Mouse (Mus musculus): ENCODE measurements around the gene Cd19. TPM values are rescaled to one million over a fixed set of nuclear protein-coding genes. Genes with fewer than 3 reads are reported as not detected.
"Not testable (repeated sequence)": the region's sequence is repeated elsewhere in the genome, so short reads cannot be mapped to it uniquely, and the experiment has no call there.

The Cd19 gene
- total RNA-seq, 2 experiments from 2014 or later: not detected

DNA sequence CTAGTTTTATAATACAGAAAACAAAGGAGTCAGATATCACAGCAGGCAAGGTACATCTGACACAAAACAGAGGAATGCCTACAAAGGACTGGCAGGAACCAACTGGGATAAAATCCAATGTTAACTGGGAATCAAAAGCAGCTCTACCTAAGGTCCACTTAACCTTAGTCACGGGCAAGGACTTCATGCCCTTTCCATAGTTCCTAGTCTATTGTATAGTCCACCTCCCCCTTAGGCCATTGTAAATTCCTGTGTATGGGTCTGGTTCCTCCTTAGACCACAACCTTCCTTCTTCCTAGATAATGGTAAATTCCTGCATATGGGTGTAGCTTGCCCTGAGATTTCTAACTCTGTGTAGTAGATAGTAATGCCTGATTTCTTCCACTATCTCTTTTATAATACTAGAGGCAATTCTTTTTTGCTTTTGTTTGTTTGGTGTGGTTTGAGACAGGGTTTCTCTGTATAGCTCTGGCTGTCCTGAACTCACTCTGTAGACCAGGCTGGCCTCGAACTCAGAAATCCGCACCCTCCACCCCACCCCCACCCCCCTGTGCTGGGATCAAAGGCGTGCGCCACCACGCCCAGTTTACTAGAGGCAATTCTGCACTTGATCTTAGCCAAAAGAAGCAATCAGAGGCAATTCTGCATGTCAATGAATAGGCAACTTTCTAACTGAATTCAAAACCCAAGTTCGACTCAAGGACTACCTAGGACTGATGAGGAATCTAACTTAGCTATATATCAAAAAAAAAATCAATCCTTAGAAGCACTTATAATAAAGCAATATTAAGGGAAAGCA is 22.4 kb downstream of the Cd19 start:
- not testable (repeated sequence) for ATAC-seq (replicated peaks; ENCODE audit: poor library complexity, severe bottlenecking)

- ATAC-seq (replicated peaks; ENCODE audit: poor library complexity, severe bottlenecking): no peak
These were observed 26.5 kb downstream of the Cd19 start for GRCm38 (mm10) chr7:126388185-126388584.

- no peak for ATAC-seq (replicated peaks; ENCODE audit: poor library complexity, severe bottlenecking)
These were observed 31.1 kb downstream of the Cd19 start for GRCm38 (mm10) chr7:126383565-126383964.

DNA sequence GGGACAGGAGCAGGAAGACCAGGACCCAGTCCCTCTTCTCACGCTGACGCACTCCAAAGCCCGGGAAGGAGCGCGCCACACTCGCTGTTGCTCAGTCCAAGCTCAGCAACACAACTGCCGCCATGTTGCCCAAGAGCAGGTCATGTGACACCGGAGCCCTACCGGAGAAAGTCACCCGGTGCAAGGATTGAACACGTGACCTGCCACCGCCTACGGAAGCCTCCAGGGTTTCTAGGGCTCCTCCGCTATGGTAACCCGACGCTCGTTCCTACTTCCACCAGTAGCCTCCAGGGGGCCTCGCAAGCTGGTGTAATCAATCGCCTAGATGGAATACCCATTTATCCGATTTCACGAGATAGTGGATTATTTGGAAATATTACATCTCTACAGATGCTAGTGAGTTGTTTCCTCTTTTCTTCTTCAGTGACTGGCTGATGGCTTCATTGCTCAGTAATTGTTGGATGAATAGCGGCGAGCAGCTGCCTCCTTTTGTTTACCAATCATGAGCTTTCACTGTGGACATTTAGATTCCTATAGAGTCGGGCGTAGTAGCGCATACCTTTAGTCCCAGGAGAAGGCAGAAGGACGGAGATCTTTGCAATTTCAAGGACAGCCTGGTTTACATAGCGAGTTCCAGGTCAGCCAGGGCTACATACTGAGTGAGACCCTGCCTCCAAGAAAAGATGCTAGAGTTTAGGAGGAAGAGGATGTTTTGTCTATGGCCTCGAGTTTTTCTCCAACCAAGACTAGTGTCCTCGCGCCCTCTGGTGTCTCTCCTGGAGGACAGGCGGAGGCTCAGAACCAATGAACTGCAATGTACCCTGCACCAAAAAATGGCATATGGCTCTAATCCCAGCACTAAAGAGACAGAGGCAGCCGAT is 37.2 kb downstream of the Cd19 start, which contains the start of gene Spns1:
Gene Spns1 (minus strand): TSS at position 173 of the 881 bp plus-strand sequence.
- peak; percentile 91 for ATAC-seq (replicated peaks; ENCODE audit: poor library complexity, severe bottlenecking)

- ATAC-seq (replicated peaks; ENCODE audit: poor library complexity, severe bottlenecking): no peak; the same call in 1 of the 2 replicates
These were observed 37.8 kb downstream of the Cd19 start for GRCm38 (mm10) chr7:126376903-126377277.

GRCm38 (mm10) chr7:126375012-126375411 is 39.7 kb downstream of the Cd19 start:
- ATAC-seq (replicated peaks; ENCODE audit: poor library complexity, severe bottlenecking): no peak

DNA sequence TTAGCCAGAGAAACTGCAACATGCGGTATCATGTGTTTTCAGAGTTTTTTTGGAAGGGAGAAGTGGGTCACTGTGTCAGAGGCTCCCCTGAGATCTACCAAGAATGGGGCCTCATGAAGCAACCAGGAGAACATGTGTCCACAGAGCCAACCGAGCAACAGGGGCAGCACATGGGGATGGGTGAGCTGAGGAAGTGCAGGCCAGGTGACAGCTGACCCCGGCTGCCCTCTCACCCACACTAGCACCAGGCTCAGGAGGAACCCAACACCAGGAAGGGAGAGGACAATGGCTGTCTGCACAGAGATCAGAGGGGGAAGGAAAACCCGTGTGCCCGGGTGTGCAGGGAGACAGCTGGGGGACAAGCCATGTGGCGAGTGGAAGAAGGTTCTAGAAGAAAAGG is 40.2 kb downstream of the Cd19 start:
- ATAC-seq (replicated peaks; ENCODE audit: poor library complexity, severe bottlenecking): no peak

GRCm38 (mm10) chr7:126373007-126373406 is 41.7 kb downstream of the Cd19 start:
- no peak for ATAC-seq (replicated peaks; ENCODE audit: poor library complexity, severe bottlenecking)

- peak; percentile 90 for ATAC-seq (replicated peaks; ENCODE audit: poor library complexity, severe bottlenecking)
These were observed 45.3 kb downstream of the Cd19 start, which contains the start of gene Lat for GRCm38 (mm10) chr7:126369393-126369792. TSS of gene Lat (minus strand) at chr7:126369570.

DNA sequence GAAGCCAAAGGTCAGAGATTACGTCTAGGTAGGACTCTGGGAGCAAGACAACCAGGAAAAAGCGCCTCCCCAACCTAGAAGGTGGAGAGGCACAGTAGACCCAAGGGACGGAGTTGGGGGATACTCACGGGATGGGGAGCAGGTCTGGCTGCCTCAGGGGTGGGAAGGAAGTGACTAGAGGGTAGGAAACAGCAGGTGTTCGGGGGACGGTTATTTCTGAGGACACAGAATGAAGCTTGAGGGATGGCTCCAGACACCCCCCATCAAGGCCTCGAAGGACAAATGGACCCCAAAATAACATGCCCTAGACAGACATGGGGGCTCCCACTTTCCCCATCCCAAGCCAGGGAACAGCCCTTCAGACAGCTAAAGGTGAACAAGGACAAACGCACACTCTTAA is 46.3 kb downstream of the Cd19 start:
- no peak for ATAC-seq (replicated peaks; ENCODE audit: poor library complexity, severe bottlenecking)

GRCm38 (mm10) chr7:126367636-126368035 is 47.1 kb downstream of the Cd19 start:
- no peak for ATAC-seq (replicated peaks; ENCODE audit: poor library complexity, severe bottlenecking)

GRCm38 (mm10) chr7:126363038-126363437 is 51.7 kb downstream of the Cd19 start:
- no peak for ATAC-seq (replicated peaks; ENCODE audit: poor library complexity, severe bottlenecking)

GRCm38 (mm10) chr7:126359049-126359448 is 55.6 kb downstream of the Cd19 start:
- ATAC-seq (replicated peaks; ENCODE audit: poor library complexity, severe bottlenecking): no peak

Other genes with a start within 250 kb of the Cd19 start
- gene Xpo6, start 214.4 kb downstream of the Cd19 start, total RNA-seq (2014; fragmentation: Nextera tagmentation): 143 and 157 TPM in 2 replicates
- 30.7 and 47.1 TPM in 2 replicates for gene Xpo6, start 214.4 kb downstream of the Cd19 start, total RNA-seq (2017)
- gene Sbk1, start 142.3 kb downstream of the Cd19 start, total RNA-seq (2014; fragmentation: Nextera tagmentation): 1.2 and 1.3 TPM in 2 replicates
- gene Sbk1, start 142.3 kb downstream of the Cd19 start, total RNA-seq (2017): 0.69 and 1.2 TPM in 2 replicates
- 2.4 and 4.8 TPM in 2 replicates for gene Lat, start 45.3 kb downstream of the Cd19 start, total RNA-seq (2014; fragmentation: Nextera tagmentation)
- gene Lat, start 45.3 kb downstream of the Cd19 start, total RNA-seq (2017): 0.72 and 2.7 TPM in 2 replicates
- 9.2 and 24.8 TPM in 2 replicates for gene Spns1, start 37.4 kb downstream of the Cd19 start, total RNA-seq (2014; fragmentation: Nextera tagmentation)
- gene Spns1, start 37.4 kb downstream of the Cd19 start, total RNA-seq (2017): 11.5 and 14.7 TPM in 2 replicates
- 11.7 and 14.8 TPM in 2 replicates for gene Nfatc2ip, start 18.2 kb downstream of the Cd19 start, total RNA-seq (2014; fragmentation: Nextera tagmentation)
- 14.6 and 15.9 TPM in 2 replicates for gene Nfatc2ip, start 18.2 kb downstream of the Cd19 start, total RNA-seq (2017)
- 11.3 and 16.2 TPM in 2 replicates for gene Rabep2, start 13.9 kb upstream of the Cd19 start, total RNA-seq (2014; fragmentation: Nextera tagmentation)
- 12.3 and 16.9 TPM in 2 replicates for gene Rabep2, start 13.9 kb upstream of the Cd19 start, total RNA-seq (2017)
- gene Atp2a1, start 48.2 kb upstream of the Cd19 start, total RNA-seq (2014; fragmentation: Nextera tagmentation): 0.62 TPM in 1 of 2 replicates, not detected in the other
- gene Atp2a1, start 48.2 kb upstream of the Cd19 start, total RNA-seq (2017): not detected in 2 replicates
- gene Sh2b1, start 60.5 kb upstream of the Cd19 start, total RNA-seq (2014; fragmentation: Nextera tagmentation): 35.9 and 58.3 TPM in 2 replicates
- 15.6 and 17.3 TPM in 2 replicates for gene Sh2b1, start 60.5 kb upstream of the Cd19 start, total RNA-seq (2017)
- 85.3 and 101 TPM in 2 replicates for gene Tufm, start 72.5 kb upstream of the Cd19 start, total RNA-seq (2014; fragmentation: Nextera tagmentation)
- gene Tufm, start 72.5 kb upstream of the Cd19 start, total RNA-seq (2017): 75.5 and 86.7 TPM in 2 replicates
- 102 and 130 TPM in 2 replicates for gene Atxn2l, start 88.5 kb upstream of the Cd19 start, total RNA-seq (2014; fragmentation: Nextera tagmentation)
- gene Atxn2l, start 88.5 kb upstream of the Cd19 start, total RNA-seq (2017): 27.4 and 28.9 TPM in 2 replicates
- gene Eif3c, start 151.5 kb upstream of the Cd19 start, total RNA-seq (2014; fragmentation: Nextera tagmentation): 188 and 206 TPM in 2 replicates
- 229 and 239 TPM in 2 replicates for gene Eif3c, start 151.5 kb upstream of the Cd19 start, total RNA-seq (2017)
- 2.1 and 3.9 TPM in 2 replicates for gene Apobr, start 170.1 kb upstream of the Cd19 start, total RNA-seq (2014; fragmentation: Nextera tagmentation)
- gene Apobr, start 170.1 kb upstream of the Cd19 start, total RNA-seq (2017): 4.2 and 6.2 TPM in 2 replicates
- gene Cln3, start 170.9 kb upstream of the Cd19 start, total RNA-seq (2014; fragmentation: Nextera tagmentation): 37.7 and 61.7 TPM in 2 replicates
- 9.6 and 16.3 TPM in 2 replicates for gene Cln3, start 170.9 kb upstream of the Cd19 start, total RNA-seq (2017)
- gene Il27, start 180.1 kb upstream of the Cd19 start, total RNA-seq (2014; fragmentation: Nextera tagmentation): 1.3 TPM in 1 of 2 replicates, not detected in the other
- 1.2 TPM in 1 of 2 replicates, not detected in the other for gene Il27, start 180.1 kb upstream of the Cd19 start, total RNA-seq (2017)
- 0.92 and 1.3 TPM in 2 replicates for gene Nupr1, start 216.0 kb upstream of the Cd19 start, total RNA-seq (2014; fragmentation: Nextera tagmentation)
- gene Nupr1, start 216.0 kb upstream of the Cd19 start, total RNA-seq (2017): 1.7 TPM in 1 of 2 replicates, not detected in the other
- gene Sgf29, start 234.4 kb upstream of the Cd19 start, total RNA-seq (2014; fragmentation: Nextera tagmentation): 129 and 133 TPM in 2 replicates
- 53.3 and 79.1 TPM in 2 replicates for gene Sgf29, start 234.4 kb upstream of the Cd19 start, total RNA-seq (2017)